Comparison of ENCODE assay signal across 8 mouse cellular contexts in genomic region chr7:126963548-126964286, GRCm38 (mm10). TPM values are rescaled to one million over a fixed set of nuclear protein-coding genes. Genes with fewer than 3 reads are reported as not detected.
DNase-seq lines count a peak whose midpoint lies in the region; ATAC-seq and TF ChIP-seq lines count a peak whose summit lies in the region.
"Had no signal": no experiment of that assay in that cellular context is flagged by ENCODE, and none has a peak within 500 bp of the region (broad histone marks: within the 10 kb centered on the region; RNA-seq: fewer than 3 reads in every experiment).

No protein-coding gene starts in this region.

- H3K4me3 ChIP-seq in midbrain, embryonic 12.5 days = no peak overlapping the region
- H3K4me3 ChIP-seq in midbrain, embryonic 16.5 days (ENCODE audit: low read depth, low read length) = no peak overlapping the region
- H3K4me3 ChIP-seq in embryonic fibroblast, embryonic 13.5 days (ENCODE audit: insufficient read depth, low read length) = no peak overlapping the region
- H3K4me3 ChIP-seq: heart, embryonic 15.5 days had no signal

- intact Hi-C loops in left cerebral cortex, postnatal 14 days (cut with DNase I) = no loop called here

- peaks cover 30% of the 10 kb centered on the region for H3K36me3 ChIP-seq in midbrain, embryonic 12.5 days
- H3K36me3 ChIP-seq in midbrain, embryonic 16.5 days (ENCODE audit: control insufficient read depth, insufficient read depth, low read length) = peaks cover 52% of the 10 kb centered on the region
- H3K36me3 ChIP-seq: heart, embryonic 15.5 days had no signal

- peak overlapping the region; percentile 0; the same call in 1 of the 2 replicates for H3K4me2 ChIP-seq in midbrain, embryonic 12.5 days (replicated peaks)
- no peak overlapping the region for H3K4me2 ChIP-seq in midbrain, embryonic 16.5 days (ENCODE audit: low read length)
- H3K4me2 ChIP-seq: heart, embryonic 15.5 days had no signal

- no peaks in the 10 kb centered on the region for H3K4me1 ChIP-seq in midbrain, embryonic 12.5 days
- H3K4me1 ChIP-seq in midbrain, embryonic 16.5 days (ENCODE audit: control insufficient read depth, insufficient read depth, low read length) = no peaks in the 10 kb centered on the region
- no peaks in the 10 kb centered on the region for H3K4me1 ChIP-seq in embryonic fibroblast, embryonic 13.5 days (ENCODE audit: control insufficient read depth, insufficient read depth, low read length)

- no peak overlapping the region for H3K9ac ChIP-seq in midbrain, embryonic 12.5 days (replicated peaks)
- no peak overlapping the region for H3K9ac ChIP-seq in midbrain, embryonic 16.5 days (ENCODE audit: low read depth, low read length)
- H3K9ac ChIP-seq: heart, embryonic 15.5 days had no signal

- H3K9me3 ChIP-seq in midbrain, embryonic 12.5 days = no peaks in the 10 kb centered on the region
- no peaks in the 10 kb centered on the region for H3K9me3 ChIP-seq in midbrain, embryonic 16.5 days (replicated peaks; ENCODE audit: control insufficient read depth, low read length, poor library complexity, severe bottlenecking)
- H3K9me3 ChIP-seq: heart, embryonic 15.5 days had no signal

- ATAC-seq in midbrain, embryonic 12.5 days (ENCODE audit: low FRiP score, low read depth) = no peak
- no peak for ATAC-seq in midbrain, embryonic 16.5 days

- TF ChIP-seq POLR2A in embryonic fibroblast, embryonic 13.5 days (IDR thresholded peaks at IDR 0.05; ENCODE audit: low read depth, low read length) = no peak

- H3K27me3 ChIP-seq in midbrain, embryonic 12.5 days = peaks cover 34% of the 10 kb centered on the region
- H3K27me3 ChIP-seq in midbrain, embryonic 16.5 days (ENCODE audit: control insufficient read depth, insufficient read depth, low read depth, low read length) = peaks cover 3% of the 10 kb centered on the region

- peak; percentile 53; the same call in 1 of the 2 replicates for TF ChIP-seq CTCF in embryonic fibroblast, embryonic 13.5 days (IDR thresholded peaks at IDR 0.05; ENCODE audit: borderline replicate concordance, insufficient read depth, low read length)

- WGBS in midbrain, embryonic 12.5 days = 30% methylated on average over 19 of the region's 19 CpGs
- 27% methylated on average over 19 of the region's 19 CpGs for WGBS in midbrain, embryonic 16.5 days

- DNase-seq in adipocyte (ENCODE audit: low spot score) = peak; percentile 35
- peak; percentile 70 to 84 for DNase-seq in kidney, postnatal 36 days
- DNase-seq in retina, embryonic 14.5 days (ENCODE audit: low spot score) = peak; percentile 52
- DNase-seq in left cerebral cortex, postnatal 14 days (ENCODE audit: low spot score in 2 of 2) = no peak

- H3K27ac ChIP-seq in midbrain, embryonic 12.5 days (replicated peaks) = no peak overlapping the region
- no peak overlapping the region for H3K27ac ChIP-seq in midbrain, embryonic 16.5 days (ENCODE audit: low read length)
- H3K27ac ChIP-seq in embryonic fibroblast, embryonic 13.5 days (ENCODE audit: insufficient read depth, low read length) = no peak overlapping the region
- H3K27ac ChIP-seq: heart, embryonic 15.5 days had no signal

RNA-seq across cellular contexts. Expression of gene Cdipt, which starts 12.0 kb away (rescaled TPM):
- polyA plus RNA-seq in midbrain, embryonic 12.5 days (2016; fragmentation: Nextera tagmentation; extraction: Ambion mirVana) = 81.1 and 87.2 TPM in 2 replicates
- 132 and 141 TPM in 2 replicates for polyA plus RNA-seq in midbrain, embryonic 16.5 days (2015; fragmentation: Nextera tagmentation; extraction: Ambion mirVana)
- polyA plus RNA-seq in embryonic fibroblast, embryonic 13.5 days (2011; ENCODE audit: insufficient read length, low read depth, missing spikeins) = 134 and 139 TPM in 2 replicates
- total RNA-seq in left cerebral cortex, postnatal 14 days (2021) = 100 to 1,000 TPM; 187 to 196 TPM

RNA-seq across cellular contexts. Expression of gene Cdiptos, which starts 12.2 kb away (rescaled TPM):
- 1.0 and 1.3 TPM in 2 replicates for polyA plus RNA-seq in midbrain, embryonic 12.5 days (2016; fragmentation: Nextera tagmentation; extraction: Ambion mirVana)
- polyA plus RNA-seq in midbrain, embryonic 16.5 days (2015; fragmentation: Nextera tagmentation; extraction: Ambion mirVana) = 0.69 and 0.96 TPM in 2 replicates
- polyA plus RNA-seq in embryonic fibroblast, embryonic 13.5 days (2011; ENCODE audit: insufficient read length, low read depth, missing spikeins) = 1.7 TPM in 1 of 2 replicates, not detected in the other
- total RNA-seq in left cerebral cortex, postnatal 14 days (2021) = under 1 TPM in 1 of 2 experiments, not detected in 1; 0.42 TPM

RNA-seq across cellular contexts. Expression of gene Sez6l2, which starts 13.4 kb away (rescaled TPM):
- polyA plus RNA-seq in midbrain, embryonic 12.5 days (2016; fragmentation: Nextera tagmentation; extraction: Ambion mirVana) = 13.8 and 16.9 TPM in 2 replicates
- 44.6 and 50.2 TPM in 2 replicates for polyA plus RNA-seq in midbrain, embryonic 16.5 days (2015; fragmentation: Nextera tagmentation; extraction: Ambion mirVana)
- polyA plus RNA-seq in embryonic fibroblast, embryonic 13.5 days (2011; ENCODE audit: insufficient read length, low read depth, missing spikeins) = not detected in 2 replicates
- total RNA-seq in left cerebral cortex, postnatal 14 days (2021) = 100 to 1,000 TPM; 335 to 339 TPM

RNA-seq across cellular contexts. Expression of gene Asphd1, which starts 14.3 kb away (rescaled TPM):
- 1.6 and 2.7 TPM in 2 replicates for polyA plus RNA-seq in midbrain, embryonic 12.5 days (2016; fragmentation: Nextera tagmentation; extraction: Ambion mirVana)
- 10.4 TPM in 2 replicates for polyA plus RNA-seq in midbrain, embryonic 16.5 days (2015; fragmentation: Nextera tagmentation; extraction: Ambion mirVana)
- polyA plus RNA-seq in embryonic fibroblast, embryonic 13.5 days (2011; ENCODE audit: insufficient read length, low read depth, missing spikeins) = 0.30 TPM in 1 of 2 replicates, not detected in the other
- 10 to 100 TPM; 49.1 to 52.0 TPM for total RNA-seq in left cerebral cortex, postnatal 14 days (2021)

RNA-seq across cellular contexts. Expression of gene Kctd13, which starts 35.0 kb away (rescaled TPM):
- polyA plus RNA-seq in midbrain, embryonic 12.5 days (2016; fragmentation: Nextera tagmentation; extraction: Ambion mirVana) = 50.5 and 53.7 TPM in 2 replicates
- 135 and 140 TPM in 2 replicates for polyA plus RNA-seq in midbrain, embryonic 16.5 days (2015; fragmentation: Nextera tagmentation; extraction: Ambion mirVana)
- 9.0 and 9.1 TPM in 2 replicates for polyA plus RNA-seq in embryonic fibroblast, embryonic 13.5 days (2011; ENCODE audit: insufficient read length, low read depth, missing spikeins)
- 100 to 1,000 TPM; 144 to 151 TPM for total RNA-seq in left cerebral cortex, postnatal 14 days (2021)

Comparison
In these comparisons a context has a peak if more than half of its experiments do, and no peak if none do; other contexts are left out.
1. DNase-seq: peak in adipocyte (single experiment), kidney, postnatal 36 days (2 of 2) and retina, embryonic 14.5 days (single experiment); none in left cerebral cortex, postnatal 14 days (0 of 2).
2. RNA of gene Sez6l2, which starts 13.4 kb away (polyA plus RNA-seq): 44.6 to 50.2 TPM in midbrain, embryonic 16.5 days and 13.8 to 16.9 TPM in midbrain, embryonic 12.5 days; not detected in embryonic fibroblast, embryonic 13.5 days; every median in the first group is over 10 times any median in the second.